Mouse (Mus musculus) spleen, adult 2 months (tissue): ENCODE data around the gene Cntln.

Source experiments
- CTCF ChIP-seq: fragments of 200-500 bp; IDR thresholded peaks from 2 replicates; pipeline ENCODE4 v1.5.1; 2011; ENCODE audit warnings: mild to moderate bottlenecking, inconsistent platforms; ENCODE audit not compliant: insufficient read depth, insufficient read length, insufficient replicate concordance; ENCODE audit errors: extremely low read depth
- POLR2A ChIP-seq: fragments of 200-500 bp; IDR thresholded peaks from 2 replicates; pipeline ENCODE4 v1.6.1; 2011; ENCODE audit warnings: low read depth, low read length, inconsistent platforms

GRCm38 (mm10) chr4:85163313-85163615 is 279.2 kb downstream of the Cntln start:
- TF ChIP-seq CTCF (no peak), POLR2A (no peak)
